Mouse (Mus musculus) sigmoid colon, adult 10 weeks (tissue): ENCODE data around the gene Gm3488. TPM values are rescaled to one million over a fixed set of nuclear protein-coding genes. Genes with fewer than 3 reads are reported as not detected.

Experiments used
- polyA plus RNA-seq: library from polyadenylated mRNA; stranded (reverse); fragments of 350-450 nt; fragmentation: Illumina TruSeq; extraction: RNeasy Lipid Tissue Mini Kit (QIAGEN cat#74804); gene quantifications from one replicate; pipeline ENCODE4 v1.2.3, GENCODE M21; 2014; ENCODE audit warnings: low read depth, low replicate concordance

The Gm3488 gene
- 0.66 TPM for polyA plus RNA-seq

GRCm38 (mm10) chr14:5501374-5501773 is at the start of gene Gm3488:
Gm3488 (plus strand) TSS chr14:5501674.

GRCm38 (mm10) chr14:5455367-5455766 is 46.1 kb upstream of the Gm3488 start, which contains the start of gene Gm3194:
Gm3194 (minus strand) TSS chr14:5455467.

GRCm38 (mm10) chr14:5477730-5478129 is 23.7 kb upstream of the Gm3488 start, which contains the start of gene Gm8246:
Gm8246 (minus strand) TSS chr14:5477830.

GRCm38 (mm10) chr14:5483907-5484306 is 17.6 kb upstream of the Gm3488 start, which contains the start of gene Gm3187:
Gm3187 (plus strand) TSS chr14:5484207.

GRCm38 (mm10) chr14:5538196-5538595 is 36.7 kb downstream of the Gm3488 start, which contains the start of gene Gm3532:
Gm3532 (plus strand) TSS chr14:5538496.

Other genes starting within 250 kb of the Gm3488 start
- not detected for gene Gm3526, start 241.1 kb upstream of the Gm3488 start, polyA plus RNA-seq
- not detected for gene Gm3542, start 166.7 kb upstream of the Gm3488 start, polyA plus RNA-seq
- gene Gm3500, start 112.6 kb upstream of the Gm3488 start, polyA plus RNA-seq, result not detected
- gene Gm3194, start 46.2 kb upstream of the Gm3488 start, polyA plus RNA-seq, result 0.79 TPM
- not detected for gene Gm8246, start 23.8 kb upstream of the Gm3488 start, polyA plus RNA-seq
- gene Gm3187, start 17.5 kb upstream of the Gm3488 start, polyA plus RNA-seq, result not detected
- not detected for gene Gm3532, start 36.8 kb downstream of the Gm3488 start, polyA plus RNA-seq
- gene Gm8265, start 131.4 kb downstream of the Gm3488 start, polyA plus RNA-seq, result not detected
- not detected for gene Gm9603, start 185.8 kb downstream of the Gm3488 start, polyA plus RNA-seq
- 0.60 TPM for gene Gm3373, start 239.9 kb downstream of the Gm3488 start, polyA plus RNA-seq